Mouse (Mus musculus) spleen, postnatal 0 days (tissue): ENCODE results near the gene Olfr706. TPM values are rescaled to one million over a fixed set of nuclear protein-coding genes. Genes with fewer than 3 reads are reported as not detected.

ENCODE experiments used
- polyA plus RNA-seq: library from polyadenylated mRNA; unstranded; fragments of >200 nt; fragmentation: Nextera tagmentation; extraction: Ambion mirVana; gene quantifications from 2 replicates; pipeline ENCODE4 v1.2.1, GENCODE M21; 2015

The Olfr706 gene
- not detected in 2 replicates for polyA plus RNA-seq

DNA sequence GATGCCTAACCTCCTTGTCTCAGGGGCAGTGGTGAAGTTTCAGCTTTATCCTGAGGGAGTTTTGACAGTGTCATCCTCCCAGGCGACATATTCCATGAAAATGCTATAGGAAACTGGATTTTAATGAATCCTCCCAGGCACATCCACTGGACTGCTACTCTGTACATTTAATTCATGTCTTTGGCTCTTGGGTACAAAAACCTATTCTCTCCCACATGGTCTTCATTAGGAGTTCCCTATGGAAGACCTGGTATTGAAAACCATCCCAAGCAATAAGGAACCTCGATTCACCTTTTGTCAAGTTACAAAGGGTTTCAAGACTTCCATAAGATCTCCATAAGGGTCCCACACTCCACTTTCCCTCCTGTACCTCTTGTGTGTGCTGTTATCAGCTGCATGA is at the start of gene Olfr706:
Gene Olfr706, minus strand, starts transcription at position 101 of the 400 bp plus-strand sequence.

DNA sequence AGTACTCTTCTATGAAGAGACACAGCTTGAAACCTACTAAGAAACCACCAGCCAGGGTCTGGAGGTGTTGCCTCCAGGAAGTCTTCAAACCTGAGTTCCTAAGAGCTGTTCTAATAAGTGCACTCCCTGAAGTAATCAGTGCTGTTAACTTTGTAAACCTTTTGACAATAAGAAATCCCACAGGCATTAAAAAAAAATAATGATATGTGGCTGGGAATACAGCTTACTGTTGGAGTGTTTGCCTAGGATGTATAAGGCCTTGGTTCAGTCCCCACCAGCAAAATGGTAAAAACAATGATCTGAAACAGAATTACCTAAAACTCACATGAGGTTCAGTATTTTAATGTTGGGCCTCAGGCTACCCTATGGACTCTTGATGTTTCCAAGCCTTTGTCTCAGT is 44.2 kb upstream of the Olfr706 start, which contains the start of gene Olfr709-ps1:
Gene Olfr709-ps1, minus strand, starts transcription at position 101 of the 400 bp plus-strand sequence.

DNA sequence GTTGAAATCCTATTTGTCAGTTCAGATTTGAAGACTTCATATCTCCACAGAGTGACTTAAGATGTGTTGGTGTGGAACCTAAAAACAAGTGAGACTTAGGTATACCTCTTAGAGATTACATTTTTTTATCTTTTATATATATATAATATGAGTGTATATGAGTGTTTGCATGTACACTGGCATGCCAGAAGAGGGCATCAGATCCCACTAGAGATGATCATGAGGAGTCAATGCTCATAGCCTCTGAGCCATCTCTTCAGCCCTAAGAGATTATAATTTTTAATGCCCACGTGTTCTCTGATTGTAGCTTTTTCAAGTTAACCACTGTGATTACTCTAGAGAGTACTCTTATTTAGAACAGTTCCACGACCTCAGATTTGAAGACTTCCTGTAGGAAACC is 19.7 kb upstream of the Olfr706 start, which contains the start of gene Olfr1532-ps1:
Gene Olfr1532-ps1, plus strand, starts transcription at position 326 of the 400 bp plus-strand sequence.

DNA sequence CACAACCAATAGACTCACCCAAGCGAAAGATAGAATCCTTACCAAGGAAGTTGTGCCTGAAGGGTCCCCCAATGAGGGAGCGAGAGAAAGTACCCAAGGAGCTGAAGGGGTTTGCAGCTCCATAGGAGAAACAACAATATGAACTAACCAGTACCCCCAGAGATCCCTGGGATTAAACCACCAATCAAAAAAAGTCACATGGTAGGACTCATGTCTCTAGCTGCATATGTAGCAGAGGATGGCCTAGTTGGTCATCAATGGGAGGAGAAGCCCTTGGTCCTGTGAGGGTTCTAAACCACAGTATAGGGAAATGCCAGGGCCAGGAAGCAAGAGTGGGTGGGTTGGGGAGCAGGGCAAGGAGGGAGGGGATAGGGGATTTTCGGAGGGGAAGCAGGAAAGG is 13.2 kb upstream of the Olfr706 start, which contains the start of gene Olfr707:
Gene Olfr707, minus strand, starts transcription at position 101 of the 400 bp plus-strand sequence.

GRCm38 (mm10) chr7:106876791-106877190 is 11.2 kb downstream of the Olfr706 start, which contains the start of gene Olfr705:
TSS of gene Olfr705 (minus strand) at chr7:106876891.

DNA sequence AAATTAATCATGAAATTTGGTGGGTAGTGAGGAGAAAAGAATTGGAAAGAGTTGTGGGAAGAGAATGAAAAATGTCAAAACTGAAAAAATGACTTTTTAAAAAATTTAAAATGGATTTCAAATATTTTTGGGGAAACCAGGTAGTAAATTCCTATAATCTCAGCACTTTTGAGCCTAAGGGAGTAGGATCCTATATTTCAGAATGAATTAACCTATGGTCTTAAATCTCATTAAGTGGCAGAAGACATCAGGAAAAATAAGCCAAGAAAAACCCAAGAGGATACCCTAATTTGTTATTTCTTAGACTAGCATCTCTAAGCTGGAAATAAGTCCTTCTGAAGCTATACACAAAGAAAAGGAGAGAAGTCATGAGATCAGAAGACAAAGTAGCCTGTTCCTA is 25.1 kb downstream of the Olfr706 start, which contains the start of gene Olfr704:
Gene Olfr704, plus strand, starts transcription at position 301 of the 400 bp plus-strand sequence.

DNA sequence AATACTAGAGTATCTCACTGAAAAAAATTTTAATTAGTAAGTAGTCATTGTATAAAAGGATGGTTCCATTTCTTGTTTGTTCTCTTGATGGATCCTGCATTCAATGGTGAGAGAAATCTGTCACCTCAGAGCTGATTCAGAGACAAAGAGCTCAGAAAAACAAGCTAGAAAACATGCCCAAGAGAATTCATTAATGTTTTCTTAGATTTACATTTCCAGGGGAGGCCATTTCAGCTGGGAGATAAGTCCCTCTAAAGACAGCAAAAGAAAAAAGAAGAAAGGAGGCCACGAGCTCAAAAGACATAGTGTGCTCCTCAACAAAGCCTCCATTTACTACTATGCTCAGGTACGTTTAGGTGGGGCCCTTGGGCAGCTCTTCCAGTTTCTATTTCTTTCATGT is 44.9 kb downstream of the Olfr706 start, which contains the start of gene Olfr703:
Gene Olfr703, plus strand, starts transcription at position 301 of the 400 bp plus-strand sequence.

GRCm38 (mm10) chr7:106833793-106834192 is 54.2 kb downstream of the Olfr706 start, which contains the start of gene Olfr702:
TSS of gene Olfr702 (minus strand) at chr7:106833893.

Other genes starting within 250 kb of the Olfr706 start
- gene Olfr693, start 207.6 kb downstream of the Olfr706 start, polyA plus RNA-seq: not detected in 2 replicates
- not detected in 2 replicates for gene Olfr694, start 196.3 kb downstream of the Olfr706 start, polyA plus RNA-seq
- not detected in 2 replicates for gene Olfr695, start 171.8 kb downstream of the Olfr706 start, polyA plus RNA-seq
- gene Olfr697, start 145.7 kb downstream of the Olfr706 start, polyA plus RNA-seq: not detected in 2 replicates
- not detected in 2 replicates for gene Olfr698, start 132.8 kb downstream of the Olfr706 start, polyA plus RNA-seq
- gene Olfr699, start 95.0 kb downstream of the Olfr706 start, polyA plus RNA-seq: not detected in 2 replicates
- not detected in 2 replicates for gene Olfr700, start 79.3 kb downstream of the Olfr706 start, polyA plus RNA-seq
- gene Olfr701, start 74.0 kb downstream of the Olfr706 start, polyA plus RNA-seq: 0.04 TPM in 1 of 2 replicates, not detected in the other
- not detected in 2 replicates for gene Olfr702, start 54.3 kb downstream of the Olfr706 start, polyA plus RNA-seq
- gene Olfr703, start 44.8 kb downstream of the Olfr706 start, polyA plus RNA-seq: not detected in 2 replicates
- not detected in 2 replicates for gene Olfr704, start 25.0 kb downstream of the Olfr706 start, polyA plus RNA-seq
- gene Olfr705, start 11.3 kb downstream of the Olfr706 start, polyA plus RNA-seq: not detected in 2 replicates
- gene Olfr707, start 13.1 kb upstream of the Olfr706 start, polyA plus RNA-seq: not detected in 2 replicates
- gene Olfr1532-ps1, start 19.8 kb upstream of the Olfr706 start, polyA plus RNA-seq: not detected in 2 replicates
- gene Olfr709-ps1, start 44.1 kb upstream of the Olfr706 start, polyA plus RNA-seq: not detected in 2 replicates
- not detected in 2 replicates for gene Olfr710, start 60.1 kb upstream of the Olfr706 start, polyA plus RNA-seq
- not detected in 2 replicates for gene Olfr6, start 75.8 kb upstream of the Olfr706 start, polyA plus RNA-seq
- gene Olfr711, start 87.3 kb upstream of the Olfr706 start, polyA plus RNA-seq: not detected in 2 replicates
- not detected in 2 replicates for gene Olfr2, start 117.9 kb upstream of the Olfr706 start, polyA plus RNA-seq
- gene Olfr713, start 143.0 kb upstream of the Olfr706 start, polyA plus RNA-seq: not detected in 2 replicates
- gene Olfr714, start 182.8 kb upstream of the Olfr706 start, polyA plus RNA-seq: not detected in 2 replicates
- gene Olfr17, start 205.1 kb upstream of the Olfr706 start, polyA plus RNA-seq: not detected in 2 replicates
- not detected in 2 replicates for gene Olfr715b, start 222.2 kb upstream of the Olfr706 start, polyA plus RNA-seq
- gene Olfr715, start 242.9 kb upstream of the Olfr706 start, polyA plus RNA-seq: not detected in 2 replicates